Mouse (Mus musculus): ENCODE measurements around the gene Dvl3. TPM values are rescaled to one million over a fixed set of nuclear protein-coding genes. Genes with fewer than 3 reads are reported as not detected.
"Not testable (repeated sequence)": the region's sequence is repeated elsewhere in the genome, so short reads cannot be mapped to it uniquely, and the experiment has no call there.

Dvl3 gene
- polyA plus RNA-seq, 1 experiment = 11.6 TPM

DNA sequence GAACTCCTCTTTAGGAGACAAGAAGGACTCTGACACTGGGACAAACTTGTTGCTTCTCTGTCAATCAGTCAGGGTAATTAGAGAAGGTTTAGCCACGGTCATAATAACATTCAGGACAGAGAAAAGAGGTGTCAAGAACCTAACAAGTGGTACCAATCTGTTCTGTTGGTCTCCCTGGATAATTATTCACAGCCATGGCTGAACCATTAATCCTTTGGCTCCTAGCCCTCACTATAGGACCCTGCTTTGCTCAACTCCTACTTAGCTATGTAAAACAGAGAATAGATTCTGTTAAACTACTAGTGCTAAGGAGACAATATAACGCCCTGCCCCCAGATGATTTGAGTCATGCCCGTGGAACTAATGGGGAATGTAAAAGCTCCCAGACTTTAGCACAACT lies 30.7 kb upstream of the Dvl3 start:
- Histone ChIP-seq H3K4me1 (ENCODE audit: control insufficient read depth, insufficient read depth, low read length) (no peaks in the 10 kb centered on the region), H3K27ac (ENCODE audit: control insufficient read depth, insufficient read depth, low read depth, low read length) (no peak overlapping the region), H3K4me3 (ENCODE audit: control insufficient read depth, low read depth, low read length) (no peak overlapping the region), H3K36me3 (ENCODE audit: control insufficient read depth, insufficient read depth, low read length) (no peaks in the 10 kb centered on the region), H3K27me3 (ENCODE audit: control insufficient read depth, insufficient read depth, low read length) (no peaks in the 10 kb centered on the region)
- TF ChIP-seq POLR2A (IDR thresholded peaks at IDR 0.05; ENCODE audit: control insufficient read depth, low read depth, low read length) (no peak), CTCF (IDR thresholded peaks at IDR 0.05; ENCODE audit: control insufficient read depth, insufficient read depth, insufficient replicate concordance, low read depth, low read length) (no peak)

DNA sequence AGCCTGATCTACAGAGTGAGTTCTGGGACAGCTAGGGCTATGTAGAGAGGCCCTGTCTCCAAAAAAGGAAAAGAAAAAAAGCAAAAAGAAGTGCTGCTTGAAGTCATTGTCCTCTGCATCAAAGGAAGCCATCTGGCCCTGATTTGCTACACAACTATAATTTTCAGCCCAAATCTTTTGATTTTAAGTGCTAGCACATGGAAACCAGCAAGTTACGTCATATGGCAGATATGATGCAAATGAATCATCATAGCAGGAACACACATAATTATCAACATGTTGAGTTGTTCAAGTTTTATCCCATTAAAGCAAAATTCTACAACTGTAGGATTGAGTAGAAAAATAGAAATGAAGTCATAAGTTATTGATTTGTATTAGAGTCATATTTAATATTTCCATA lies 28.6 kb upstream of the Dvl3 start:
- Histone ChIP-seq H3K36me3 (ENCODE audit: control insufficient read depth, insufficient read depth, low read length) (no peaks in the 10 kb centered on the region), H3K4me3 (ENCODE audit: control insufficient read depth, low read depth, low read length) (no peak overlapping the region), H3K4me1 (ENCODE audit: control insufficient read depth, insufficient read depth, low read length) (no peaks in the 10 kb centered on the region), H3K27ac (ENCODE audit: control insufficient read depth, insufficient read depth, low read depth, low read length) (no peak overlapping the region), H3K27me3 (ENCODE audit: control insufficient read depth, insufficient read depth, low read length) (no peaks in the 10 kb centered on the region)
- no peak for TF ChIP-seq CTCF (IDR thresholded peaks at IDR 0.05; ENCODE audit: control insufficient read depth, insufficient read depth, insufficient replicate concordance, low read depth, low read length)
- no peak for TF ChIP-seq POLR2A (IDR thresholded peaks at IDR 0.05; ENCODE audit: control insufficient read depth, low read depth, low read length)

DNA sequence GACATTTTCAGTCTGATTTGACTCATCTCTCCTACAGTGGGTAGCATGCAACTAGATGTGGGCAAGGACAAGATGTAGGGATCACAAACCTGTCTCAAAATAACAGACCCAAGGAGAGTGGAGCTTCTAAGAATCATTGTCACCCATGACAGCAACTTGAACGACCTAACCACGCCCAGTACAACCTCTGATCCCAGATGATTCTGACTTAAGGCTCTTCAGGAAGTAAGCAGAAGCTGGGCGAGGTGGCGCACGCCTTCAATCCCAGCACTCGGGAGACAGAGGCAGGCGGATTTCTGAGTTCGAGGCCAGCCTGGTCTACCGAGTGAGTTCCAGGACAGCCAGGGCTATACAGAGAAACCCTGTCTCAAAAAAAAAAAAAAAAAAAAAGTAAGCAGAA lies 28.0 kb upstream of the Dvl3 start:
- not testable (repeated sequence) for H3K4me1 ChIP-seq (ENCODE audit: control insufficient read depth, insufficient read depth, low read length); H3K27me3 ChIP-seq (ENCODE audit: control insufficient read depth, insufficient read depth, low read length); H3K36me3 ChIP-seq (ENCODE audit: control insufficient read depth, insufficient read depth, low read length); H3K27ac ChIP-seq (ENCODE audit: control insufficient read depth, insufficient read depth, low read depth, low read length); H3K4me3 ChIP-seq (ENCODE audit: control insufficient read depth, low read depth, low read length)

GRCm38 (mm10) chr16:20489233-20489632 lies 27.5 kb upstream of the Dvl3 start:
- H3K27ac ChIP-seq (ENCODE audit: control insufficient read depth, insufficient read depth, low read depth, low read length) = no peak overlapping the region
- TF ChIP-seq CTCF (IDR thresholded peaks at IDR 0.05; ENCODE audit: control insufficient read depth, insufficient read depth, insufficient replicate concordance, low read depth, low read length) (no peak), POLR2A (IDR thresholded peaks at IDR 0.05; ENCODE audit: control insufficient read depth, low read depth, low read length) (no peak)
- H3K27me3 ChIP-seq (ENCODE audit: control insufficient read depth, insufficient read depth, low read length) = no peaks in the 10 kb centered on the region
- H3K4me3 ChIP-seq (ENCODE audit: control insufficient read depth, low read depth, low read length) = no peak overlapping the region
- no peaks in the 10 kb centered on the region for H3K36me3 ChIP-seq (ENCODE audit: control insufficient read depth, insufficient read depth, low read length)
- no peaks in the 10 kb centered on the region for H3K4me1 ChIP-seq (ENCODE audit: control insufficient read depth, insufficient read depth, low read length)

GRCm38 (mm10) chr16:20490581-20490980 lies 26.2 kb upstream of the Dvl3 start:
- no peak overlapping the region for H3K27ac ChIP-seq (ENCODE audit: control insufficient read depth, insufficient read depth, low read depth, low read length)
- H3K36me3 ChIP-seq (ENCODE audit: control insufficient read depth, insufficient read depth, low read length) = no peaks in the 10 kb centered on the region
- no peaks in the 10 kb centered on the region for H3K27me3 ChIP-seq (ENCODE audit: control insufficient read depth, insufficient read depth, low read length)
- TF ChIP-seq CTCF (IDR thresholded peaks at IDR 0.05; ENCODE audit: control insufficient read depth, insufficient read depth, insufficient replicate concordance, low read depth, low read length) = no peak
- no peak for TF ChIP-seq POLR2A (IDR thresholded peaks at IDR 0.05; ENCODE audit: control insufficient read depth, low read depth, low read length)
- H3K4me3 ChIP-seq (ENCODE audit: control insufficient read depth, low read depth, low read length) = no peak overlapping the region
- no peaks in the 10 kb centered on the region for H3K4me1 ChIP-seq (ENCODE audit: control insufficient read depth, insufficient read depth, low read length)

DNA sequence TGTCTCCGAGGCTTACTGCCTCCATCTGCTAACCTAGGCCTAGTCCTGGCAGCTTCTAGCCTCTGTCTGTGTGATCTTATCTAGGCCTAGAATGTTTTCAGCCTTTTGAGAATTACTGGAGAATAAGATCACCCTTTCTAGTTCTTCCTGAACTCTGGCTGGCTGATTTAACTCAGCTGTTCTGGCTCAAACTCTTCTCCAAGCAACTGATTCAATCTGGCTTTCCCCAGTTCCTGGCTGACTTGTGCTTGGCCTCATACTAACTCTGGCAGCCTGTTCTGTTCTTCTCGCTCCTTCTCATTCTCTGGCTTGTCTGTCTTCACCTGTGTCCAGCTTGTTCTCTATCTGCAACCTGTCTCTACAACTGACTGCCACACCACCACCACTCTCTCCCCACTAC lies 25.5 kb upstream of the Dvl3 start:
- H3K36me3 ChIP-seq (ENCODE audit: control insufficient read depth, insufficient read depth, low read length) = no peaks in the 10 kb centered on the region
- TF ChIP-seq CTCF (IDR thresholded peaks at IDR 0.05; ENCODE audit: control insufficient read depth, insufficient read depth, insufficient replicate concordance, low read depth, low read length) (no peak), POLR2A (IDR thresholded peaks at IDR 0.05; ENCODE audit: control insufficient read depth, low read depth, low read length) (no peak)
- no peak overlapping the region for H3K27ac ChIP-seq (ENCODE audit: control insufficient read depth, insufficient read depth, low read depth, low read length)
- H3K27me3 ChIP-seq (ENCODE audit: control insufficient read depth, insufficient read depth, low read length) = no peaks in the 10 kb centered on the region
- H3K4me1 ChIP-seq (ENCODE audit: control insufficient read depth, insufficient read depth, low read length) = no peaks in the 10 kb centered on the region
- H3K4me3 ChIP-seq (ENCODE audit: control insufficient read depth, low read depth, low read length) = no peak overlapping the region

DNA sequence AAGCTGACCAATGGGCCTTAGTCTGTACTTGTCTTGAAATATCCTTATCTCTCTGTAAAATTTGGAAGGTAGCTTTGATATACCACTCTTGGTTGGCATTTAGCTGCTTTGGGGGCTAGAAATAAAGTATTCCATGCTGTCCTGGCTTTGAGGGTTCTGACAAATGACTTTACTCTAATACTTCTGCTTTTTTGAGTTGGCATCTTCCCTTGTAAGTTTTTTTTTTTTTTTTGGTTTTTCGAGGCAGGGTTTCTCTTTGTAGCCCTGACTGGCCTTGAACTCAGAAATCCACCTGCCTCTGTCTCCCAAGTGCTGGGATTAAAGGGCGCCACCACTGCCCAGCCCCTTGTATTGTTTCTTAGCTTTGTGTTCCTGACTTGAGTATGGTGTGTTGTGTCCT lies 23.3 kb upstream of the Dvl3 start:
- Histone ChIP-seq H3K36me3 (ENCODE audit: control insufficient read depth, insufficient read depth, low read length) (no peaks in the 10 kb centered on the region), H3K27me3 (ENCODE audit: control insufficient read depth, insufficient read depth, low read length) (no peaks in the 10 kb centered on the region), H3K27ac (ENCODE audit: control insufficient read depth, insufficient read depth, low read depth, low read length) (no peak overlapping the region), H3K4me1 (ENCODE audit: control insufficient read depth, insufficient read depth, low read length) (peaks cover 6% of the 10 kb centered on the region), H3K4me3 (ENCODE audit: control insufficient read depth, low read depth, low read length) (no peak overlapping the region)
- TF ChIP-seq CTCF (IDR thresholded peaks at IDR 0.05; ENCODE audit: control insufficient read depth, insufficient read depth, insufficient replicate concordance, low read depth, low read length) = no peak
- TF ChIP-seq POLR2A (IDR thresholded peaks at IDR 0.05; ENCODE audit: control insufficient read depth, low read depth, low read length) = no peak

All from testis, adult 2 months (tissue).